Mouse (Mus musculus) ZHBTc4 (cell line): ENCODE measurements around the gene Sec14l4.
A peak's percentile ranks its signal among the peaks of the same experiment; 100 is the strongest.
"Not testable (repeated sequence)": the region's sequence is repeated elsewhere in the genome, so short reads cannot be mapped to it uniquely, and the experiment has no call there.

ENCODE experiments used
- DNase-seq: peaks from one replicate; pipeline ENCODE4 v3.0.0-alpha.2; 2011; ENCODE audit warnings: low read depth, low spot score

Gene Sec14l4

GRCm38 (mm10) chr11:4031126-4031941 is at the start of gene Sec14l4:
Gene Sec14l4 (plus strand): TSS chr11:4031462.
- peak; percentile 43 for DNase-seq

GRCm38 (mm10) chr11:3981536-3981935 is 49.7 kb upstream of the Sec14l4 start:
- no peak for DNase-seq

GRCm38 (mm10) chr11:3982275-3983209 is 48.7 kb upstream of the Sec14l4 start:
- peak; percentile 44 for DNase-seq

- peak; percentile 28 for DNase-seq
These were observed 47.9 kb upstream of the Sec14l4 start, which contains the start of gene Gal3st1 for GRCm38 (mm10) chr11:3983291-3983862. Gene Gal3st1 (plus strand): TSS chr11:3983636.

GRCm38 (mm10) chr11:3983863-3984745 is 47.2 kb upstream of the Sec14l4 start:
- DNase-seq: peak; percentile 69

- DNase-seq: no peak
These were observed 41.5 kb upstream of the Sec14l4 start for GRCm38 (mm10) chr11:3989748-3990147.

- no peak for DNase-seq
These were observed 38.1 kb upstream of the Sec14l4 start for GRCm38 (mm10) chr11:3993132-3993531.

GRCm38 (mm10) chr11:3993914-3994313 is 37.3 kb upstream of the Sec14l4 start:
- no peak for DNase-seq

GRCm38 (mm10) chr11:3995511-3995910 is 35.8 kb upstream of the Sec14l4 start:
- no peak for DNase-seq

GRCm38 (mm10) chr11:3996840-3997239 is 34.4 kb upstream of the Sec14l4 start:
- DNase-seq: no peak

- peak; percentile 72 for DNase-seq
These were observed 33.1 kb upstream of the Sec14l4 start for GRCm38 (mm10) chr11:3997978-3998720.

- no peak for DNase-seq
These were observed 31.7 kb upstream of the Sec14l4 start for GRCm38 (mm10) chr11:3999547-3999946.

GRCm38 (mm10) chr11:4001603-4002002 is 29.7 kb upstream of the Sec14l4 start:
- DNase-seq: peak; percentile 85

- DNase-seq: no peak
These were observed 25.9 kb upstream of the Sec14l4 start for GRCm38 (mm10) chr11:4005220-4005805.

- DNase-seq: no peak
These were observed 24.8 kb upstream of the Sec14l4 start for GRCm38 (mm10) chr11:4006462-4006861.

- DNase-seq: no peak
These were observed 18.6 kb upstream of the Sec14l4 start for GRCm38 (mm10) chr11:4012616-4013015.

- DNase-seq: not testable (repeated sequence)
These were observed 15.5 kb upstream of the Sec14l4 start for GRCm38 (mm10) chr11:4015796-4016195.

- not testable (repeated sequence) for DNase-seq
These were observed 9.2 kb upstream of the Sec14l4 start for GRCm38 (mm10) chr11:4022111-4022510.

GRCm38 (mm10) chr11:4023321-4023720 is 7.9 kb upstream of the Sec14l4 start:
- DNase-seq: no peak

GRCm38 (mm10) chr11:4027066-4027465 is 4.2 kb upstream of the Sec14l4 start:
- DNase-seq: no peak
